Mouse (Mus musculus): ENCODE measurements around the gene Gm7879.

Gm7879 gene

DNA sequence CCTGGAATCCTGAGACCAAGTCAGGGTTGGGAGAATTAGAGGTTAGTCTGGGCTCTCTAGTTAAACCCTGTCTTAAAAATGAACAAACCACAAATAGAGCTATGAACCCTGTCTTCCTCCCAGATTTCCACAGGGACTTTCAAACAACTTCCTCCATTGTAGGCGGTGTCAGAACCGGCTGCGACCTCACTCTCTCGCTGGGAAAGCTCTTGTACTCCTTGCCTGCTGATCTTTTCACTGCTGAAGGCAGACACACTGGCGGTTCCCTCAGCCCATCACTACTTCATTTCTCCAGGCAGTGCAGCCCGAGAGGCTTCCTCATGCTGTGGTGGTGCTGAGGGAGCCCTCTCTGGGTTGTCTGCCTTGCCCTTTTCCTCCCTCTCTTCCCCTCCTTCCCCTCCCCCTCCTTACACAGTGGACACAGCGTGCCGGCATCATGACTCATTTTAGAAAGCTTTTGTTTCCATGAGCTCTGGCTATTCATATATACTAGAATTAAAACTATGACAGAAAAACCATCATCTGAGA lies 35.9 kb downstream of the Gm7879 start:
- DNase-seq (ENCODE audit: extremely low spot score), result peak; percentile 52

DNA sequence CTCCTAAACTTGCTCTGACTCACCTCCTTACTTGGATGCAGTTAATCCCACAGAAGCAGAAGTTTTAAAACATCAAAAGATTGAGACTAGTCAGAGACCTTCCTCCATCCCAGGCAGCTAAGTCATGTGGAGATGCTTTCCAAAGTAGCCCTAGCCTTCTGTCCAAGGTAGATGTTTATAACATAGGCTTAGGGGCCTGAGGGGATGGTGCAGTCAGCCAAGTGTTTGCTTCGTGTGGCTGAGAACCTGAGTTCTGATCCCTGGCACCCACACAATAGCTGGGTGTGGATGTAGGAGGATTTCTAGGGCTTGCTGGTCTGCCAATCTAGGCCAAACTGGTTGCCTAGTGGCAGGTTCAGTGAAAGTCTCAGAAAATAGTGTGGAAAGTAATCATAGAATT lies 40.3 kb downstream of the Gm7879 start:
- no peak for DNase-seq (ENCODE audit: extremely low spot score)

DNA sequence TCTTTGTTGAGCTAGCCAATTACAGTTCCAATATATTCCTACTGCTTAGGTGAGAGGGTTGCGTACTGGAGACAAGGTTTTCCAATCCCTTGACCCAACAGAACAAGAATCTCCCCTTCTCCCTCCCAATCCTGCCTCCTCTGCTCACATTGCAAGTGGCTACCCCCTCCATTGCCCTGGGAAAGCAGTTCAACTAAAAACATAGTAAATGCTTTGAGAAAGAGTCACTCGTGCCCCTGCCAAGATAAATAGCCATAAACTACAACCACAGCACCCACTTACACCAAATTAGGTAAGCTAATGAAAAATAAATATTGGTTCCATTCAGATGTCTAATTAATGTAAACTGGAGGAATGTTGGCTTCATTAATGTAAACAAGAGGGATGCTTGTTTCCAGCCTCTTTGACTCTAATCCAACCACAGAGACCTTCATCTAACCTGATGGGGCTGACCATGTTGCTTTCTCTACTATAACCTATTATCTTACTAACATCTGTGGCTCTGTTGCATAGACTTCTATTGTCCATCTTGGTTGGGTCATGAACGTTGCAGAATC lies 47.0 kb downstream of the Gm7879 start:
- no peak for DNase-seq (ENCODE audit: extremely low spot score)

DNA sequence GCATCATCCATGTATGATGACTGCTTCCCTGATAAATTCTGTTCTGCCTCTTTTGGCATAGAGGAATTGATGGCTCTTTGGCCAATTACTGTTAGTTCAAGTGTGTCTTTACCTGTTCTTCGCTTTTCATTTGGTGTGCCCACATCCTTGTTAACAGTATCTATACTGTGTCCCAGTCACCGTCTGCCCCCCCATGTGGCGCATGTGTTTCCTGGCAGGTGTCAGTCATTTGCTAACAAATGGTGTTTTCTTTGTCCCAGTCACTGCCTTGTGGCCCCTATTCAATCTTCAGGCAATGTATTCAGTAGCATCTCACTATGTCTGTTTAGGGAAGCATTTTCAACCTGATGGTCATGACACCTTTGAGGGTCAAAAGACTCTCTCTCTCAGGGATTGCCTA lies 48.1 kb downstream of the Gm7879 start:
- DNase-seq (ENCODE audit: extremely low spot score), result no peak
